Mouse (Mus musculus) midbrain, embryonic 14.5 days (tissue): ENCODE results near the gene Jagn1. TPM values are rescaled to one million over a fixed set of nuclear protein-coding genes. Genes with fewer than 3 reads are reported as not detected.
A peak's percentile ranks its signal among the peaks of the same experiment; 100 is the strongest.

ENCODE experiments used
- ATAC-seq: fragments of 200-750 bp; cut with Nextera tagmentation; 2 replicates; pipeline ENCODE4 v1.8.0; 2017; ENCODE audit warnings: moderate number of reproducible peaks, moderate library complexity; ENCODE audit not compliant: low FRiP score, low TSS enrichment
- DNase-seq: peaks from one replicate; pipeline ENCODE4 v3.0.0-alpha.2; 2015
- H3K27ac ChIP-seq: fragments of 300-500 bp; sonication (generic); replicated peaks from 2 replicates; pipeline ENCODE4 v1.5.1; 2014; ENCODE audit warnings: mild to moderate bottlenecking, low read depth, low read length, moderate library complexity
- H3K27me3 ChIP-seq: fragments of 300-500 bp; sonication (generic); 2 replicates; pipeline ENCODE4 v1.6.1; 2014; ENCODE audit warnings: low read length, control low read depth, mixed read lengths; ENCODE audit not compliant: control insufficient read depth, insufficient read depth
- H3K36me3 ChIP-seq: fragments of 300-500 bp; sonication (generic); 2 replicates; pipeline ENCODE4 v1.6.1; 2014; ENCODE audit warnings: low read length, control low read depth; ENCODE audit not compliant: control insufficient read depth, insufficient read depth
- H3K4me1 ChIP-seq: fragments of 300-500 bp; sonication (generic); 2 replicates; pipeline ENCODE4 v1.6.1; 2014; ENCODE audit warnings: mild to moderate bottlenecking, antibody characterized with exemption, low read length, control low read depth; ENCODE audit not compliant: control insufficient read depth, insufficient read depth
- H3K4me2 ChIP-seq: fragments of 300-500 bp; sonication (generic); 2 replicates; pipeline ENCODE4 v1.6.1; 2014; ENCODE audit warnings: mild to moderate bottlenecking, low read length, moderate library complexity
- H3K4me3 ChIP-seq: fragments of 300-500 bp; sonication (generic); replicated peaks from 2 replicates; pipeline ENCODE4 v1.5.1; 2014; ENCODE audit warnings: low read depth, low read length
- H3K9ac ChIP-seq: fragments of 300-500 bp; sonication (generic); replicated peaks from 2 replicates; pipeline ENCODE4 v1.6.1; 2014; ENCODE audit warnings: mild to moderate bottlenecking, low read length, moderate library complexity
- H3K9me3 ChIP-seq: fragments of 300-500 bp; sonication (generic); 2 replicates; pipeline ENCODE4 v1.6.1; 2016; ENCODE audit warnings: low read length, control low read depth, mixed read lengths; ENCODE audit not compliant: control insufficient read depth
- WGBS: fragments of 180-500 bp; shearing (Covaris S2); extraction: QIAGEN DNeasy Blood & Tissue Kit; methylation state at CpG from one replicate; pipeline ENCODE4 v1.1.7; 2014; 5-methylcytosine and 5-hydroxymethylcytosine counted together
- microRNA-seq: library from miRNA; unstranded; fragments of <30 nt; microRNA quantifications from one replicate; pipeline ENCODE4, GENCODE M21; 2016
- polyA plus RNA-seq: library from polyadenylated mRNA; unstranded; fragments of >200 nt; fragmentation: Nextera tagmentation; extraction: Ambion mirVana; gene quantifications from 2 replicates; pipeline ENCODE4 v1.2.1, GENCODE M21; 2014

The Jagn1 gene
- polyA plus RNA-seq, 1 experiment from 2014 or later = 86.1 TPM

DNA sequence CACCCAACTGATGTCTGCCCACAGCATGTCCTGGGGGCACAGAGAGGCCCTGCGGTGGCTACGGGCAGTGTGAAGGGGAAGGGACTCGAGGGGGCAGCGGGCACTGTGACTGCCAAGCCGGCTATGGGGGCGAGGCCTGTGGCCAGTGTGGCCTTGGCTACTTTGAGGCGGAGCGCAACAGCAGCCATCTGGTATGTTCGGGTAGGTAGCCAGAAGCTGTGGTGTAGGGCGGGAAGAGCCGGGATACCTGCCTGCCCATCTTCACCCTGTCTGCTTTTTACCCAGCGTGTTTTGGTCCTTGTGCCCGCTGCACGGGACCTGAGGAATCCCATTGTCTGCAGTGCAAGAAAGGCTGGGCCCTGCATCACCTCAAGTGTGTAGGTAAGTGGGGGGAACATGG is 47.0 kb downstream of the Jagn1 start:
- 95% methylated on average over 14 of the region's 14 CpGs for WGBS

DNA sequence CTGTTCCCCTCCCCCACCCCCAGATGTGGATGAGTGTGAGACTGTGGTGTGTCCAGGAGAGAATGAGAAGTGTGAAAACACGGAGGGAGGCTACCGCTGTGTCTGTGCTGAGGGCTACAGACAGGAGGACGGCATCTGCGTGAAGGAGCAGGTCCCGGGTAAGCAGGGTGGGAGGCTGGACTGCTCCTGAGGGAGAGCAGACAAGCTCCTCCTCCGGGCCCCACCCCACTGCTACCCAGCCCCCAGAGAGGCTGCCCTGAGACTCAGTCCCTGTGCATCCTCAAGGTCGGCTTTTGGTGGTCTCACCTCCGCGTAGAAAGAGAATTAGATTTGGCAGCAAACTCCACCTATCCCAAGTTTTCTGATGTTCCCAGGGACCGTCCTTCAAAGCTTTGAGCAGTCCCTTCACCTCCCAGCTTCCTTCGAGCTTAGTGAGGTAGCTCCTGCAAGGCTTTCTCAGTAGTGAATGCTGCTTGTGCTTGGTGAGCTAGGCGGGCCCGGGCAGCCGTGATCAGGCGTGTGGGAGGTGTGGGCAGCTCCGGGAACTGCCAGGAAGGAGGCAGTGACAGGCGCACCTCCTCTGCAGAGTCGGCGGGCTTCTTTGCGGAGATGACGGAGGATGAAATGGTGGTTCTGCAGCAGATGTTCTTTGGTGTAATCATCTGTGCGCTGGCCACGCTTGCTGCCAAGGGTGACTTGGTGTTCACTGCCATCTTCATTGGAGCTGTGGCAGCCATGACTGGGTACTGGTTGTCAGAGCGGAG is 49.9 kb downstream of the Jagn1 start:
- H3K4me1 ChIP-seq = no peaks in the 10 kb centered on the region
- H3K4me2 ChIP-seq = no peak overlapping the region
- no peak overlapping the region for H3K4me3 ChIP-seq
- 82% methylated on average over 24 of the region's 24 CpGs for WGBS
- ATAC-seq (no peak), DNase-seq (no peak)
- H3K9me3 ChIP-seq = no peaks in the 10 kb centered on the region
- H3K9ac ChIP-seq = no peak overlapping the region
- H3K27ac ChIP-seq = no peak overlapping the region
- H3K27me3 ChIP-seq = no peaks in the 10 kb centered on the region; the same call in 1 of the 2 replicates
- H3K36me3 ChIP-seq = peaks cover 51% of the 10 kb centered on the region

More for the DNA sequence above, 47.0 kb downstream of the Jagn1 start:
- Histone ChIP-seq H3K27ac (no peak overlapping the region), H3K27me3 (no peaks in the 10 kb centered on the region), H3K9ac (no peak overlapping the region), H3K4me1 (peaks cover 11% of the 10 kb centered on the region), H3K9me3 (no peaks in the 10 kb centered on the region), H3K4me2 (no peak overlapping the region), H3K36me3 (peaks cover 53% of the 10 kb centered on the region), H3K4me3 (no peak overlapping the region)
- DNase-seq (no peak), ATAC-seq (no peak)

DNA sequence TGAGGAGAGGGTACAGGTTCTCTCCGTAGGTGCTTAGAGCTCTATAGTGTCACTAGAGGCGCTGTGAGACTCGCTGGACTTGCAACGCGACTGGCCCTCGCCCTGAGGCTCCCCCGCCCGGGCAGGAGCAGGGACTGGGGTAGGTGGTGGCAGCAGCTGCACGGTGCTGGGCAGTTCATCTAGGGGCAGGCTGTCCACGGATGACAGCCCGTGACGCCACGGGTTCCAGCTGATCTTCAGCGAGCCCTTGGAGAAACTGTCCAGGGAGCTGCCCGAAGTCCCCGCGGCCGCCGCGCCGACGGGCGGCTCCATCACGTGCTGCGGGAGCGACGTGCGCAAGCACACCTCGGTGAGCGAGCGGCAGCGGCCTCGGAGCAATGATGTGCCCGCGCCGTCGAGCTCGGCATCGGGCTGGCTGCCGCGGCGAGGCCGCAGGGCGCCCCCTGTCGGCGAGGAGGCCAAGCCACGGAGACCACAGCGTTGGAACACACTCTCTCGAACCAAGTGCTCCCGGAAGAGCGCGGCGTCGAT is 52.0 kb downstream of the Jagn1 start:
- Histone ChIP-seq H3K36me3 (peaks cover 40% of the 10 kb centered on the region), H3K4me2 (peak overlapping the region; percentile 55), H3K4me1 (no peaks in the 10 kb centered on the region), H3K9me3 (no peaks in the 10 kb centered on the region), H3K27me3 (no peaks in the 10 kb centered on the region; the same call in 1 of the 2 replicates), H3K4me3 (peak overlapping the region; percentile 32), H3K27ac (no peak overlapping the region), H3K9ac (peak overlapping the region; percentile 31)
- DNase-seq (peak; percentile 86), ATAC-seq (peak; percentile 79; the same call in 1 of the 2 replicates)
- 2% methylated on average over 50 of the region's 54 CpGs for WGBS

DNA sequence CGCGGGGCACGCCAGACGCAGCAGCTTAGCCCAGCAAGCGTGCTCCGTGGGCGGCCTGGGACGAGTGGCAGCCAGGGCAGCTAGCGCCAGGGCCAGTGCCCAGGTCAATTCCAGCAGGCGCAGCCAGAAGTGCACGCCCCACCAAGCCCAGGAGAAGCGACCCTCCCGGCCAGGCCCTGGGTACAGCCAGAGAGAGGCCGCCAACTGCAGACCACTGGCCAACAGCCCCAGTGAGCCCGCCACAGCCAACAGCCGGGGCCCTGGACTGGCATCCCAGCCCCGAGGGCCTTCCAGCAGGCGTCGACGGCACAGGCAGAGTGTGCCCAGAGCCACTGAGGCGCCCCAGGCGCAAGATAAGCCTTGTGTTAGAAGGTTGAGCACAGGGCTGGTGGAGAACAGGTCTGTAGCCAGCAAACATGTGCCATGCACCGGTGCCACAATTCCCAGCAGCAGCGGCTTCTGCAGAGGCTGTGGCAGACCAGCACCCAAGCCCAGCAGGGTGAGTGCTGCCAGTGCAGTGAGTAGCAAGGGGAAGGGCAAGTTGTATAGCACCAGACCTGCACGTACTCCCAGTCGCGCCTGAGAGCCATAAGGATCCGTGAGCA is 52.8 kb downstream of the Jagn1 start:
- no peak overlapping the region for H3K27ac ChIP-seq
- H3K27me3 ChIP-seq = no peaks in the 10 kb centered on the region; the same call in 1 of the 2 replicates
- WGBS = 58% methylated on average over 28 of the region's 28 CpGs
- no peak overlapping the region for H3K9ac ChIP-seq
- no peaks in the 10 kb centered on the region for H3K4me1 ChIP-seq
- ATAC-seq = no peak
- peak overlapping the region; percentile 55 for H3K4me2 ChIP-seq
- H3K9me3 ChIP-seq = no peaks in the 10 kb centered on the region
- DNase-seq = no peak
- peak overlapping the region; percentile 32; the same call in 1 of the 2 replicates for H3K4me3 ChIP-seq
- peaks cover 31% of the 10 kb centered on the region for H3K36me3 ChIP-seq

Small RNA genes within 50 kb of the gene (microRNA-seq; reads per million reads assigned to microRNA genes)
- gene Gm24387 = not detected

Other genes starting within 250 kb of the Jagn1 start
- gene Lhfpl4, start 247.2 kb upstream of the Jagn1 start, polyA plus RNA-seq = 21.7 and 31.3 TPM in 2 replicates
- 38.6 and 40.4 TPM in 2 replicates for gene Mtmr14, start 204.7 kb upstream of the Jagn1 start, polyA plus RNA-seq
- 4.7 and 5.5 TPM in 2 replicates for gene Cpne9, start 160.3 kb upstream of the Jagn1 start, polyA plus RNA-seq
- gene Brpf1, start 135.4 kb upstream of the Jagn1 start, polyA plus RNA-seq = 15.6 and 22.8 TPM in 2 replicates
- 9.2 and 9.8 TPM in 2 replicates for gene Ogg1, start 115.6 kb upstream of the Jagn1 start, polyA plus RNA-seq
- gene Camk1, start 98.6 kb upstream of the Jagn1 start, polyA plus RNA-seq = 101 and 108 TPM in 2 replicates
- 72.2 and 81.9 TPM in 2 replicates for gene Tada3, start 64.7 kb upstream of the Jagn1 start, polyA plus RNA-seq
- 234 and 394 TPM in 2 replicates for gene Arpc4, start 64.5 kb upstream of the Jagn1 start, polyA plus RNA-seq
- gene Ttll3, start 53.3 kb upstream of the Jagn1 start, polyA plus RNA-seq = 7.3 and 7.8 TPM in 2 replicates
- gene Rpusd3, start 23.2 kb upstream of the Jagn1 start, polyA plus RNA-seq = 20.7 and 24.6 TPM in 2 replicates
- gene Cidec, start 6.8 kb upstream of the Jagn1 start, polyA plus RNA-seq = not detected in 2 replicates
- gene Il17re, start 15.9 kb downstream of the Jagn1 start, polyA plus RNA-seq = 0.09 TPM in 1 of 2 replicates, not detected in the other
- 0.77 and 0.93 TPM in 2 replicates for gene Il17rc, start 28.9 kb downstream of the Jagn1 start, polyA plus RNA-seq
- gene Creld1, start 40.7 kb downstream of the Jagn1 start, polyA plus RNA-seq = 49.7 and 51.1 TPM in 2 replicates
- gene Prrt3, start 59.4 kb downstream of the Jagn1 start, polyA plus RNA-seq = 8.2 and 10.6 TPM in 2 replicates
- 91.9 and 100 TPM in 2 replicates for gene Emc3, start 89.1 kb downstream of the Jagn1 start, polyA plus RNA-seq
- 2.1 and 3.7 TPM in 2 replicates for gene Fancd2, start 89.1 kb downstream of the Jagn1 start, polyA plus RNA-seq
- gene Fancd2os, start 158.1 kb downstream of the Jagn1 start, polyA plus RNA-seq = not detected in 2 replicates
- gene Brk1, start 162.2 kb downstream of the Jagn1 start, polyA plus RNA-seq = 258 and 280 TPM in 2 replicates
- gene Vhl, start 181.4 kb downstream of the Jagn1 start, polyA plus RNA-seq = 74.8 and 85.2 TPM in 2 replicates
- gene Irak2, start 195.9 kb downstream of the Jagn1 start, polyA plus RNA-seq = 0.42 and 1.0 TPM in 2 replicates